Mouse (Mus musculus): Measurements from ENCODE around the gene Cygb. TPM values are rescaled to one million over a fixed set of nuclear protein-coding genes. Genes with fewer than 3 reads are reported as not detected.
A peak's percentile ranks its signal among the peaks of the same experiment; 100 is the strongest.

Cygb gene
- total and polyA plus RNA-seq, 3 experiments = 2.2 to 8.7 TPM; not detected in 1

DNA sequence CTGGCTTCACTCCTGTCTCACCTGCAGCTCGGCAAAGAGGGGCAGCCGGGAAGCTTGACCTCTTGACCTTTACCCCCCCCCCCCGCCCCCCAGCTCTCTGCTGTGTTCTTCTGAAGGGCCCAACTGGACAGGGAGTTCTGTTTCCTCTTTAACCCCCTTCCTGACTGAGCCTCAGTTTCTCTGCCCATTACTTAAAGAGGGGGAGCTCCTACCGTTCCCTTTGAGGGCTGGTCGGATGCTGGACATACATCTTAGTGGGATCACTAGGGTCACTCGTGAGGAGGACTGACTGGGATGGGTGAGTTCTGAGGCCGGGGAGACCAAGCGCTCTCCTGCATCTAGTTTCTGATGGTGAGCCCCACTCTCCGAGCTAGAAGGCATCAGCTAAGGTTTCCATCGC is 879 bp downstream of the Cygb start, which contains the start of gene Prcd:
TSS of gene Prcd (plus strand) at position 301 of the 400 bp plus-strand sequence.
- Histone ChIP-seq H3K9me3 (replicated peaks; ENCODE audit: insufficient read depth, low read length) (no peaks in the 10 kb centered on the region), H3K9ac (ENCODE audit: control insufficient read depth, low read depth, low read length, poor library complexity, severe bottlenecking) (peak within 1 kb of the TSS; percentile 57), H3K4me1 (ENCODE audit: control insufficient read depth in 1 of 2, insufficient read depth in 2 of 2, low read length in 2 of 2) (peaks cover 0 to 31% of the 10 kb centered on the region in 2 experiments), H3K36me3 (ENCODE audit: control insufficient read depth in 1 of 2, insufficient read depth in 2 of 2, low read length in 2 of 2) (peaks cover 0 to 6% of the 10 kb centered on the region in 2 experiments; a peak in 1 of 4 replicates), H3K79me2 (ENCODE audit: control insufficient read depth, insufficient read depth, low read length, poor library complexity) (no peaks in the 10 kb centered on the region; the same call in 1 of the 2 replicates), H3K27ac (ENCODE audit: control insufficient read depth, low read depth, low read length) (no peak within 1 kb of the TSS), H3K27me3 (ENCODE audit: control insufficient read depth in 1 of 2, insufficient read depth in 2 of 2, low read length in 2 of 2) (peaks cover 0 to 7% of the 10 kb centered on the region in 2 experiments; a peak in 1 of 4 replicates), H3K4me3 (ENCODE audit: control insufficient read depth in 1 of 2, insufficient read depth in 1 of 2, low read depth in 2 of 2, low read length in 2 of 2) (peak within 1 kb of the TSS; percentile 56 to 57)
- DNase-seq (ENCODE audit: low read depth, low spot score) = no peak
- no peak for TF ChIP-seq MAZ (IDR thresholded peaks at IDR 0.05; ENCODE audit: low read depth, low read length)
- no peak for TF ChIP-seq NRF1 (IDR thresholded peaks at IDR 0.05; ENCODE audit: insufficient read depth, low read depth, low read length, poor library complexity, severe bottlenecking)
- no peak for TF ChIP-seq UBTF (IDR thresholded peaks at IDR 0.05; ENCODE audit: borderline replicate concordance, insufficient read depth, low read depth, low read length)
- no peak for TF ChIP-seq ZC3H11A (IDR thresholded peaks at IDR 0.05; ENCODE audit: low read depth, low read length)
- no peak for TF ChIP-seq TAL1 (IDR thresholded peaks at IDR 0.05; ENCODE audit: low read length)
- TF ChIP-seq MXI1 (IDR thresholded peaks at IDR 0.05; ENCODE audit: low read depth, low read length) = no peak
- no peak for TF ChIP-seq JUND (IDR thresholded peaks at IDR 0.05; ENCODE audit: low read depth, low read length)
- no peak for TF ChIP-seq HCFC1 (IDR thresholded peaks at IDR 0.05; ENCODE audit: low read depth, low read length)
- TF ChIP-seq MAFK (IDR thresholded peaks at IDR 0.05; ENCODE audit: borderline replicate concordance, low read depth, low read length) = no peak

DNA sequence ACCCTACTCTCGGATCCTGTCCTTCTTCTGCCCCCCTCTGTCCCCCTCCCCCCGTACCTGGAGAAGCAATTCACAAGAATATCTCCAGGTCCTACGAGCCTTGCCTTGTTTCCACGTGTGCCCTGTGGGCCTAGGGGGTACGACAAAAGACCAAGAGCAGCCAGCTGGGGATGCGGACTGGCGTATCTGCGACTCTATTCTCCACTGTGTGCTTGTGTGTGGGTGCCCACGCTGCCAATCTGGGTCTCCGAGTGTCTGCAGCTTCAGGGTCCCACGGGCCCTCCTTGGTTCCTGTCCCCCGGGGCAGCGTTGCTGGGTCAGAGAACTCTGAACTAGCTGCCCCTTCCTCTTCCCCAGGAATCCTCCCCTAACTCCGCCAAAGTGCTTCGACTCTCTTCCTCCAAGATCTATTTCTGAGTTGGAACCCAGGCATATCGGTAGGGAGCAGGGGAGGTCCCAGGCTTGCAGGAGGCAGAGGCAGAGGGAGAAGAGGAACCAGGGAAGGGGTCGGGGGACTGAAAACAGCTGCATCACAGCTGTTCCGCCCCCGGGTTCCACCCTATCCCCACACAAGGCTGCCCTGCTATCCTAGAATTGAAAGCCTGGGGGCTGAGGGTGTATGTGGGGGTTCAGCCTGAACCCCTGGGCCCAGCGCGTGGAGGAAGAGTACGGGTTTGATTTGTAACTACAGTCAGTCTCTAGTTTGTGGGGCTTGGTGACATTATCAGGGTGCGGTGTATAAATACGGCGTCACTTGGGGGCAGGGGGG is 1.6 kb downstream of the Cygb start:
- H3K4me1 ChIP-seq (ENCODE audit: control insufficient read depth in 1 of 2, insufficient read depth in 2 of 2, low read length in 2 of 2) = peaks cover 0 to 31% of the 10 kb centered on the region in 2 experiments
- no peak overlapping the region for H3K27ac ChIP-seq (ENCODE audit: control insufficient read depth, low read depth, low read length)
- no peak for DNase-seq (ENCODE audit: low read depth, low spot score)
- TF ChIP-seq GABPA (IDR thresholded peaks at IDR 0.05; ENCODE audit: low read depth, low read length) (no peak), RAD21 (IDR thresholded peaks at IDR 0.05; ENCODE audit: low read depth, low read length) (no peak), ZKSCAN1 (IDR thresholded peaks at IDR 0.05; ENCODE audit: low read depth, low read length) (no peak), USF2 (IDR thresholded peaks at IDR 0.05; ENCODE audit: borderline replicate concordance in 1 of 2, insufficient read depth in 1 of 2, low read depth in 1 of 2, low read length in 2 of 2) (no peak), ZC3H11A (IDR thresholded peaks at IDR 0.05; ENCODE audit: low read depth, low read length) (no peak), UBTF (IDR thresholded peaks at IDR 0.05; ENCODE audit: borderline replicate concordance, insufficient read depth, low read depth, low read length) (no peak), RCOR1 (IDR thresholded peaks at IDR 0.05; ENCODE audit: low read depth, low read length) (no peak), MEF2A (IDR thresholded peaks at IDR 0.05; ENCODE audit: extremely low read depth, insufficient replicate concordance, low read depth, low read length, poor library complexity, severe bottlenecking) (no peak), EP300 (IDR thresholded peaks at IDR 0.05; ENCODE audit: low read depth in 1 of 2, low read length in 2 of 2) (no peak), SMC3 (IDR thresholded peaks at IDR 0.05; ENCODE audit: low read depth, low read length) (no peak), TCF12 (IDR thresholded peaks at IDR 0.05; ENCODE audit: low read depth, low read length) (no peak), HCFC1 (IDR thresholded peaks at IDR 0.05; ENCODE audit: low read depth, low read length) (no peak), MYB (IDR thresholded peaks at IDR 0.05; ENCODE audit: low read depth, low read length) (no peak), TAL1 (IDR thresholded peaks at IDR 0.05; ENCODE audit: low read length) (no peak), ZMIZ1 (IDR thresholded peaks at IDR 0.05; ENCODE audit: low read depth, low read length) (no peak)
- no peak overlapping the region for H3K4me3 ChIP-seq (ENCODE audit: control insufficient read depth in 1 of 2, insufficient read depth in 1 of 2, low read depth in 2 of 2, low read length in 2 of 2)
- peaks cover 0 to 7% of the 10 kb centered on the region in 2 experiments; a peak in 1 of 4 replicates for H3K27me3 ChIP-seq (ENCODE audit: control insufficient read depth in 1 of 2, insufficient read depth in 2 of 2, low read length in 2 of 2)
- H3K36me3 ChIP-seq (ENCODE audit: control insufficient read depth in 1 of 2, insufficient read depth in 2 of 2, low read length in 2 of 2) = peaks cover 0 to 11% of the 10 kb centered on the region in 2 experiments; a peak in 2 of 4 replicates
- H3K9me3 ChIP-seq (replicated peaks; ENCODE audit: insufficient read depth, low read length) = no peaks in the 10 kb centered on the region
- H3K79me2 ChIP-seq (ENCODE audit: control insufficient read depth, insufficient read depth, low read length, poor library complexity) = no peaks in the 10 kb centered on the region; the same call in 1 of the 2 replicates
- H3K9ac ChIP-seq (ENCODE audit: control insufficient read depth, low read depth, low read length, poor library complexity, severe bottlenecking) = no peak overlapping the region
